Mouse (Mus musculus): Measurements from ENCODE around the gene Aco2.

DNA sequence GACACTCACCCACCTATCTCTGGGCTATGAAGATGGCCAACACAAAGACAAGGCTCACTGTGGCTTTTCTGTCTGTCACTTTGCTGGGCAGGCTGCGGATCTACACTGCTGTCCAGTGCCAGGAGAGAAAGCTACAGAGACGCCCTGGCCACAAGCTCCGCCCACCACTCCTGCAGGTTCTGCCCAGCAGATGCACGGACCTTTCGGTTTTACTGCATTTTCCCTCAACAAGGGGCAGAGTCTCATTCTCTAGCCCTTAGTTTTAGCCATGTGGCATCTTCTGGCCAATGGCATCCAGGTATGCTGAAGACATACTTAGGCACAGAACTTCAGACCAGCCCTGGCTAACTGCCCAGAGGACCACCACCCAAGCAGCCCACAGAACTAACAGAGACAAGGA lies 49.1 kb downstream of the Aco2 start:
- TF ChIP-seq CTCF (IDR thresholded peaks at IDR 0.05; ENCODE audit: borderline replicate concordance, insufficient read depth, low read depth, low read length) (no peak), POLR2A (IDR thresholded peaks at IDR 0.05; ENCODE audit: borderline replicate concordance, insufficient read depth, low read length) (no peak)
